Mouse (Mus musculus): ENCODE data around the gene Olfr600.
"Not testable (repeated sequence)": the region's sequence is repeated elsewhere in the genome, so short reads cannot be mapped to it uniquely, and the experiment has no call there.

The Olfr600 gene

GRCm38 (mm10) chr7:103349569-103349968 lies at the start of gene Olfr600:
Gene Olfr600, minus strand, starts transcription at chr7:103349669.
- no peak for DNase-seq

- no peak for DNase-seq
Measured at GRCm38 (mm10) chr7:103398981-103399380, 49.5 kb upstream of the Olfr600 start.

GRCm38 (mm10) chr7:103397758-103398157 lies 48.3 kb upstream of the Olfr600 start:
- no peak for DNase-seq

GRCm38 (mm10) chr7:103386077-103386476 lies 36.6 kb upstream of the Olfr600 start, which contains the start of gene Olfr603:
Gene Olfr603, minus strand, starts transcription at chr7:103386177.
- DNase-seq = no peak

GRCm38 (mm10) chr7:103362555-103362954 lies 13.1 kb upstream of the Olfr600 start, which contains the start of gene Olfr601:
Gene Olfr601, minus strand, starts transcription at chr7:103362655.
- DNase-seq = no peak

GRCm38 (mm10) chr7:103335617-103336016 lies 13.9 kb downstream of the Olfr600 start, which contains the start of gene Olfr599:
Gene Olfr599, plus strand, starts transcription at chr7:103335917.
- no peak for DNase-seq

- no peak for DNase-seq
Measured at GRCm38 (mm10) chr7:103323268-103323667, 26.2 kb downstream of the Olfr600 start, which contains the start of gene Olfr598. Gene Olfr598, plus strand, starts transcription at chr7:103323568.

- not testable (repeated sequence) for DNase-seq
Measured at GRCm38 (mm10) chr7:103316015-103316414, 33.5 kb downstream of the Olfr600 start, which contains the start of gene Olfr597. Gene Olfr597, plus strand, starts transcription at chr7:103316315.

GRCm38 (mm10) chr7:103305348-103305747 lies 44.1 kb downstream of the Olfr600 start, which contains the start of gene Olfr596:
Gene Olfr596, plus strand, starts transcription at chr7:103305648.
- not testable (repeated sequence) for DNase-seq
